Mouse (Mus musculus) forelimb bud, embryonic 11.5 days (tissue): ENCODE measurements around the gene Nek8.
"Not testable (repeated sequence)": the region's sequence is repeated elsewhere in the genome, so short reads cannot be mapped to it uniquely, and the experiment has no call there.

ENCODE experiments used
- DNase-seq: peaks from one replicate; pipeline ENCODE4 v3.0.0-alpha.2; 2012; ENCODE audit warnings: low read depth, low spot score

Gene Nek8

GRCm38 (mm10) chr11:78146707-78147543 lies 29.6 kb downstream of the Nek8 start:
- no peak for DNase-seq

GRCm38 (mm10) chr11:78146168-78146567 lies 30.3 kb downstream of the Nek8 start:
- DNase-seq = no peak

DNA sequence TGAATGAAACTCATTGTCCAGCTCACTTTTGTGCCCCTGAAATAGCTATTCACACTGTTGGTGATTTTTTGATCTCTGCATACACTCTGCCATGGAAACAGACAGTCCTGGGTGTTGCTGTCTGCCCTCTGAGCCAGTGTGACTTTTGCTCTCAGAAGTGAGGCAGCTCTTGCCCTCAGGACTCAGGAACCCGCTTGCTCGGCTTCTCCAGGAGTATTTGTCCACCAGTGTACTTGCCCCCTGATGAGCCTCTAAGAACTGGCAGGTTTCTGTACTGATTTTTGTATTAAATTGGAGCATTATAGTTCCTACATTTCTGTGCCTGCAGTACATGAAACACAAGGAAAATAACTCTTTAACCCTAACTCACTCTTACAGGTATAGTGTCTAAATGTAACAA lies 33.0 kb downstream of the Nek8 start:
- no peak for DNase-seq

- DNase-seq = no peak
Observed at GRCm38 (mm10) chr11:78140665-78141064, 35.8 kb downstream of the Nek8 start.

DNA sequence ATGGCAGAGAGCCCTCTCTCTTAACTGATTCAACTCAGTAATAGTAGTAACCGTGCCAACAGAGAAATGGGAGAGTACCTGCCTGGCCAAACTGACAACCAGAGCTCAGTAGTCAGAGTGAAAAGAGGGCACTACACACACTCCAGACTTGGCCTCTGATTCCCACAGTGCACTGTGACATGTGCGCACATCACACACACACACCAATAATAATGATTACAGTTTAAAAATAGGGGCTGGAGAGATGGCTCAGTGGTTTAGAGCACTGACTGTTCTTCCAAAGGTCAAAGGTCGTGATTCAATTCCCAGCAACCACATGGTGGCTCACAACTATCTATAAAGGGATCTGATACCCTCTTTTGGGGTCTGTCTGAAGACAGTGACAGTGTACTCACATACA lies 38.5 kb downstream of the Nek8 start:
- no peak for DNase-seq

- DNase-seq = no peak
Observed at GRCm38 (mm10) chr11:78137584-78137983, 38.9 kb downstream of the Nek8 start.

DNA sequence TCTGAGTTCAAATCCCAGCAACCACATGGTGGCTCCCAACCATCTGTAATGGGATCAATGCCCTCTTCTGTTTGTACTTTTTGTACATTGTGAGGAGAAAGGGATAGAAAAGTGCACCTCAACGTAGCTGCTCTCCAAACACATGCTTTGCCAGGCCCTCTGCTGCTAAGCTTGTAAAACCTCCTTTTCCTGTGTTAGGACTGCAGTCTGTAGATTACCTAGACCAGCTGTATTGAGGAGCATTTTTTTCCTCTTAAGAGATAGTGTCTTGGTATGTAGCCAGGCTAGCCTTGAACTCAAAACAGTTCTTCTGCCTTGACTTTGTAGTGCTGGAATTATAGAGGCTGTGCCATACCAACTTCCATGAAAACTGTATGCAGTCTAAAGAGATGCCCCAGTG lies 40.3 kb downstream of the Nek8 start:
- no peak for DNase-seq

GRCm38 (mm10) chr11:78135314-78135713 lies 41.2 kb downstream of the Nek8 start:
- DNase-seq = not testable (repeated sequence)

DNA sequence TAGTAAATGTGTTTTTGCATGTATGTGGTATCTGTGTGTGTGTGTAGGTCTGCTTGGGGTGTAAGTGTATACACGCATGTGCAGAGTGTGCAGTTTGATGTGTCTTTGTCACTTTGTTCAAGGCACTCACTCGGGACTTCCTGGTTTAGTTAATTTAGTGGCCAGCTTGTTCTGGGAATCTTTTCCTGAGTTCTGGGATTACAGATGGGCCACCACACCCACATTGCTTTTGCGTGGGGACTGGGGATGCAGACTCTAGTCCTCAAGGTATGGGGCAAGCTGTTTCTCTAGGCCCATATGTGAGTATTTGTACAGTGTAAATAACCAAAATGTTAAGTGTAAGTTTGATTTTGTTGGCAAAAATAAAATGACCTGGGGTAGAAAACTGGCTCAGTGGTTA lies 42.1 kb downstream of the Nek8 start:
- no peak for DNase-seq

DNA sequence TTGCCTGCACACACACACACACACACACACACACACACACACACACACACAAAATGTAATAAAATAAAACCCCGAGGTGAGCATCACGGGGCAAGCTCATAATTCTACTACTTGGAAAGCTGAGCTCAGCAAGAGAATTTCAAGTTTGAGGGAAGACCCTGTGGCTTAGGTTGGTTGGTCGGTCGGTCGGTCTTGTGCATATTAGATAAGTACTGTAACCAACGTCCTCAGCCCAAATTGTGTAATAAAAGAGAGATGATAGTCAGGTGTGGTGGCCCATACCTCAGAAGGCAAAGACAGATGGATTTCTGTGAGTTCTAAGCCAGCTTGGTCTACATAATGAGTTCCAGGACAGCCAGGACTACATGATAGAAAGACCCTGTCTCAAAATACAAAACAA lies 42.6 kb downstream of the Nek8 start:
- DNase-seq = no peak

GRCm38 (mm10) chr11:78129458-78129857 lies 47.0 kb downstream of the Nek8 start:
- DNase-seq = no peak

GRCm38 (mm10) chr11:78126739-78127138 lies 49.7 kb downstream of the Nek8 start:
- no peak for DNase-seq

- no peak for DNase-seq
Observed at GRCm38 (mm10) chr11:78125691-78126090, 50.8 kb downstream of the Nek8 start.

DNA sequence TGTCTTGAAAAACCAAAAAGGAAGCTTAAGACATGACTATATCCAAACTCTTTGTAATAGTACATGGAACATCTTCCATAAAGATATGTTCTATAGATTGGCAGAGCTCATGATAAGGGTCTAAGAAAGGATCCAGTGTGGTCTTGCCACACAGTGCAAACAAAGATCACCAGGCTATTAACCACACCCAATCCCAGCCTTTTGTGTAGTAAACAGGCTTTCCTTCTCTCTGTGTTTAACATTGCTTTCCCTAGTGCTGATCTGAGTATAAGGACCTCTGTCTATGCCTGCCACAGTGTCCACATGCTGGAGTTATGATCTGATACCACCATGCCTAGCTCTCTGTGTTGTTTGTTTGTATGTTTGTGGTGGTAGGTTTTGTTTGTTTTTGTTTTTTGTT lies 52.7 kb downstream of the Nek8 start:
- no peak for DNase-seq

DNA sequence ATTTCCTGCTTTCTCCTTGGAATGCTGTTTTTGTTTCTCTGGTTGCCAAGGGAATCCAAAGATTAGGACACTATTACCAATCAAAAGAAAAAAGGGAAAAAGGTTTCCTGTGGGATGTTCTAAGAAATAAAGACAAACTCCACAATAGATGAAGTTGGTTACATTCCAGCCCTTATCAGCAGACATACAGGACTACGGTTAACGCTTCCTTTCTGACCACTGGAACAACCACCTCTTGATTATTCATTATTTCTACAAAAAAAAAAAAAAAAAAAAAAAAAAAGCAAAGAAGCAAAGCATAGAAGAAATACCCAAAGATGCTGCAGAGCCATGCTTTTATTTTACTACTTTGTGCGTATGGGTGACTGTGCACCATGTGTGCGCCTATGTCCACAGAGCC lies 53.7 kb downstream of the Nek8 start:
- no peak for DNase-seq

GRCm38 (mm10) chr11:78121176-78121575 lies 55.3 kb downstream of the Nek8 start:
- no peak for DNase-seq

DNA sequence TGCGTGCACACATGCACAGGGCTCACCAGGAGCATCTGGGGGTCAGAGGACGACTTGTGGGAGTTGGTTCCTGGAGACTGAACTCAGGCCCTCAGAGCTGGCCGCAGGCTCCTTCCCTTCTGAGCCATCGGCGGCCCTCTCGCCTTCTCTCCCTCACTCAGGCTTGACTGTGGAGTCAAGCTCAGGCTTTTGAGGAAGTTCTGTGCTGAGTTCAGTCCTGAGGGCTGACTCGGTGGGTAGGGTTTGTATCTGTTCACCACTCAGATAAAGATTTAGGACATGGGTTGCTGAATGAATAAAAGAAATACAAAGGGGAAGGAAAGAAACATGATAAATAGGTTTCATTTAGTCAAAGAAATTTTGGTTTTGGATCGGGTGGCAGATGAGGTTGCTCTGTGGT lies 56.6 kb downstream of the Nek8 start:
- DNase-seq = no peak

- DNase-seq = no peak
Observed at GRCm38 (mm10) chr11:78118467-78118866, 58.0 kb downstream of the Nek8 start.

DNA sequence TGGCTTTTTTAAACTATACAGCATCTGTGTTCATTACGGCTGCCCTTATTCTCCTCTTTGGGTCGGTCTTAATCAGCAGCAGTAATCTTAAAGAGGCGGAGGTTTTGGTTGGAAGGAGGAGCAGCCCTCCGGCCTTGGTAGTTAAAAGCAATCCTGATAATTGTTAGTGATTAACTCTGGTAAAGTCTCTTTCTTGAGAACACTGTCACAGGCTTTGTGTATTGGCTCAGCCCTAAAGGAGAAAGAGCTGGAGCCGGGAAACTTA lies 60.4 kb downstream of the Nek8 start:
- no peak for DNase-seq
